Mouse (Mus musculus) cortical plate, adult 2 months (tissue): ENCODE data around the gene Nrg3.

Experiments used
- CTCF ChIP-seq: fragments of 200-500 bp; IDR thresholded peaks from 2 replicates; pipeline ENCODE4 v1.5.1; 2011; ENCODE audit warnings: mild to moderate bottlenecking, control low read depth, low read length; ENCODE audit not compliant: insufficient read depth; ENCODE audit errors: extremely low read depth
- POLR2A ChIP-seq: fragments of 200-500 bp; IDR thresholded peaks from 2 replicates; pipeline ENCODE4 v1.6.1; 2011; ENCODE audit warnings: mild to moderate bottlenecking, low read length, control low read depth; ENCODE audit not compliant: insufficient read depth; ENCODE audit errors: extremely low read depth

GRCm38 (mm10) chr14:38494970-38495369 is 977.9 kb downstream of the Nrg3 start:
- TF ChIP-seq POLR2A, result no peak
- no peak for TF ChIP-seq CTCF
